Mouse (Mus musculus): ENCODE results near the gene Nrp2.

Nrp2 gene

DNA sequence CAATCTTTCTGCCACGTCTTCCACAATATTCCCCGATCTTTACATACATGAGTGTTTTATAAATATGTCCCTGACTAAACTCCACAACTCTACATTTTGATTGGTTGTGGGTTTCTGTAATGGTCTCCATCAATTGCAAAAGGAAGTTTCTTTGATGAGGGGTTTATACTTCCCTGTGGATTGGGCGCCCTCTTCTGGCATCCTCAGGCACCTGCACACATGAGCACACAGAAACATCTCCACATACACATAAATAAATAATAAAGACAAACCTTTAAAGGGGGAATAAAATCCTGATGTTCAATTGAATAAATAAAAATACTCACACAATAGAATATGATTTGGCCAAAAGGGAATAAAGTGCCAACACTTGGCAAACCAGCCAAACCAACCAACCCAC, 117.1 kb downstream of the Nrp2 start:
- no peak for DNase-seq (ENCODE audit: low read depth, low spot score)

DNA sequence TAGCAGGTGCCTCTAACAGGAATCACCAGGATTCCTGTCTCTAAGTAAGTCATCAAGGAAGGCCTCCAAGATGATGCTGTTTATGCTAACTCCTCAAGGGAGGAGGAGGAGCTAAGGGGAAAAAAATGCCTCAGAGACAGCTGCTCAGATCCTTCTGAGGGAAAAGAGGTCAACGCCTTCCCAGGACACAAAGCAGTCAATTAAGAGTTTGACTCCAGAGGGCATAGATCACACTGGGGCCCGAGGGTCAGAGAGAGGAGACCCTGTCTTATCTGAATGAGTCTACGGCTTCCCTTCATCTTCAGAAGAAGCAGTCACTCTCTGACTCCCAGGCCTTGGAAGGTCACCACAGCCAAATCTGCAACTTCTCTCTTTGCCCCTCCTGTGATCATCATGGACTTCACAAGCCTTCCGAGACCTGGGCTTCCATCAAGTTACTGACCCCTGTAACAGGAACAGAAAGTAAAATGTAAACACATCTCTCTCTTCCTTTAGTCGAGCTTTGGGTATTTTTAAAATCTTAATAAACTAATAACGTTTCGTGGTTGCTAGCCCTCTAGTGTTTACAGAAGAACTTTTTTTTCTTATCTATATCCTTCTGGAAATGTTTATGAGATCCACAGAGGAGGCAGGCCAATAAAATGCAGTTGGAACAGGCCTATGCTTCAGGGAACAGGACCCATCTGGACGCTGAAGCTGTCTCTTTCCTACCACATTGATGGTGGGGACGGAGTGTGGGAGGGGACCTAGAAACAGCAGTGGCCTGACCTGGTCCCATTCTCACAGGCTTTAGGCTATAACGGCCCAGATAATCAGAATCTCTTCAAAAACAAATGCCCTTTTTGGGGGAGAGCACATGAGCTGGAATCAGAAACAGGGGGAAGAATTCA, 118.7 kb downstream of the Nrp2 start:
- DNase-seq (ENCODE audit: low read depth, low spot score): no peak

DNA sequence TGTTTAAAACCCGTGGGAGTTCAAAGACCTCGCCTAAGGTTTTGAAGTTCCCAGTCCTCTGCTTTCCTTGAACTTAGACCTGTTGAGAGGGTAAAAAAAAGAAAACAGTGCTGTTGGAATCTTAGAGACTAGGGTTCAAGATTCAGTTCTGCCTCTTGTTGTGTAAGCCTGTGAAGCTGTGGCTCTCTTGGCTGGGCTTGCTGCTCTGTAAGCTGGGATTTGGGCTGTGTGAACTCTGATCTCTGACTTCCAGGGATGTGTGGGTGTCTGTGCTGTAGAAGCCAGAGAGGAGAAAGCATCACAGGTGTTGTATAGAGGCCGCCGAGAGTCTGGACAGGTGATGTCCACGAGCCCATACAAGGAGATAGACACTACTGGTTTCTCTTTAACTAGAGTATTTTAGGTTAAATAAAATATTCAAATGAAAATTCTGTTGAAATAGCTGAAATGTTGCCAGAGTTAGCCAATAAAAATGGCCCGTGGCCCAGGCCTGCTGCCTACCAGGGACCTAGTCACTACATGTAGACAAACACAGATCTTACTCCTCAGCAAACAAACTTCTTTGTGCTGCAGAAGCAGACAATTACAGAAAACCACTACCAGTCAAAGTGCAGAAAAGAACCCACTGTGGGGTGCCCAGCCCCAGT, 120.6 kb downstream of the Nrp2 start:
- no peak for DNase-seq (ENCODE audit: low read depth, low spot score)

DNA sequence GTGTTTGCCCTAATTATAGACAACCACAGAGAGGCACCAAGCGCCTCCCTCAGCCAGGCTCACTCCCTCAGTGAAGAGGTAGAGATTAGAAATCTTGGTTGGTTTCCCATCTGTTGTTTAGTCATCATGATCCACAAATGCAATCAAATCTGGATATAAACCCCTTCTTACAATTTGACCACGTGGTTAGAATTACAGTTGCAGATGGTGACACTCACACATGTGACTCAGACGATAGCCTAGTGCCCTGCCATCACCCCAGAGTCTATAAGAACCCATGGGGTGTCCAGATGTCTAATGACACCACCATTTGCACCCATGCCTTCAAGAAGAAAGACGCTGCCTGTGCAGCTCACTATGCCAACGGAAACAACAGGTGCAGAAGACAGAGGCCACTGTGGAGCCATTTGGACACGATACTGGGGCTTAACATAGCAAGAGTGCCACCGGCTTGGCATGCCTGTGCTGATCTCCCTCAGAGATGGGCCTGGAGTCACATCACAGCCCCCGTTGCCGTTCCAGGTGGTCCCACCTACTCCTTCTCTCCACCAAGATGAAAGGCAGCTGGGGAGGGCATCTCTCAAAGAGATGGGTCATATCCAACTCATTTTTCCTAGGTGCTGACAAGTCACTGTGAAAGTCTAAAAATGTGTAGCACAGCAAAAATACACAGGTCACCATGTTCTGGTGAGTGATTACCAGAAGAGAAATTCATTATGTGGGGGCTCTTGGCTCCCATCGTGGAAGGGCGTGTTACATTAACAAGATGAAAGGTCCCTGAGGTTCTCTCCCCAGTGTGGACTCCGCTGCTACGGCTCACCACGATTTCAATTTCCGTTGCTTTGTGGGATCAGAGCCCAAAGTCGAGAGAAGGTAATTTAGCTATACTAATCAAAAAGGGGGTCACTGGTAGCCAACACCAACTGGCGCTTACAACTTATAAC, 123.0 kb downstream of the Nrp2 start:
- DNase-seq (ENCODE audit: low read depth, low spot score): no peak

DNA sequence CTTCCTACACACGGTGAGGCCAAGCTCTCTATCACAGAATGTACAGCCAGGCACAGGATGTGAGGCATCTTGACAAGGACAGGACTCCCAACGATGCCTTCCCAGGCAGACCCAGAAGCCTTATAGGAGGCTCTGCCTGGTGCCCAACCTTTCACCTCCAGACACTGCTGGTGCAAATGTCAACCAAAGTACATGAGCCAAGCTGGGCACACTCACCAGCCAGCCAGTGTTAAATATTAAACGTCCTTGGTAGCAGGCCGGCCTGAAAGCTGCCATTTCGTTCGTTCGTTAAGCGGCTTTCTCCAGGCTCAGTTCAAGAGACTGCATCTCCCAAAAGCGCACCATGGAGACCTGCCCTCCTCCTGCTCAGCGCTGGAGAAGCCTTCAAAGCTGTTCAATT, 124.2 kb downstream of the Nrp2 start:
- DNase-seq (ENCODE audit: low read depth, low spot score): no peak

DNA sequence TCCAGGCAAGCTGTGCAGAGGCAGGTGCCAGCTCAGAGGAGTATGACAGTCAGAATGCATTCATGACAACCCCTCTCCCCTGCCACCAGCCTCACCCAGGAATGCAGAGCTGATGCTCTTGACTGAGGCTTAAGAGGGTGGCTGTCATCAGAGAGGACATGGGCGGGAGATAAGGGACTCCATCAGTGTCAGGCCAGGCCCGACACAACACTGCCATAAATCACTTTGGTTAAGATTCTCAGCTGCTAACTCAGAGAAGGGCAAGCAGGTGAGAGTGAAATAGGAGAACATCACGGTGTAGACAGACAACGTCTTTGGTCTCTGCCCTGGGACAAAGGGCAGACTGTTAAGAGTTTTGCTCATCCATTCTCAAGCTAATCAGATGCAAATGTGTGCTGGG, 125.1 kb downstream of the Nrp2 start:
- DNase-seq (ENCODE audit: low read depth, low spot score): no peak

DNA sequence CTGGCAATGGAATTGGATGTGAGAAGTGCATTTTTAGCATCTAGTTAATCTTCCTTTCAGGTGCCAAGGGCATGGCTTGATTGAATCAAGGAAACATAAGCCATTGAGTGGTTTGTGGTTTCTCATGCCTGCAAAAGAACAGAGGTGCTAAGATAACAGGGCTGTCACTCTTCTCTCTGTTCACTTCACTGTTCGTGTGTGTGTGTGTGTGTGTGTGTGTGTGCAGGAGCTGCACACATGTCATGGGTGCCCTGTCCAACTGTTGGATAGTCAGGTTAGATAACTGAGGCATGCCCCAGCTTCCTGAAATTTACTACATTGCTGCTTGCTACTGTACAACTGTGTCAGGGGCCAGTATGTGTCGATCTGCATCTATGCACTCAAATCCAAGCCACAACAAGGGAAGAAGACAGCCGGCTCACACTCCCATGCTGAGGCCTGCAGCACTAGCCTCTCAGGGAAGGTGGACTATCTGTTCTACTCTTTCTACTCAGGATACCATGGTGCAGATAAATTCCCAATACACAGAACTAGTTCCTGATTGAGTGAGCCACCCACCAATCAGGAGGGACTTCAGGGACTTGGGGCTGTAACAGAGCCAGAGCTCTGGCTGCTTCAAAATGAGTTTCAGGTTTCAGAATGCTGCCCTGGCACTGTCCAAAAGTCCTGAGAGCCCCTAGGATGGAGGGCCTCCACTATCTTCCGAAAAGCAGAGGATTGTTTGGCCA, 126.8 kb downstream of the Nrp2 start:
- DNase-seq (ENCODE audit: low read depth, low spot score): no peak

DNA sequence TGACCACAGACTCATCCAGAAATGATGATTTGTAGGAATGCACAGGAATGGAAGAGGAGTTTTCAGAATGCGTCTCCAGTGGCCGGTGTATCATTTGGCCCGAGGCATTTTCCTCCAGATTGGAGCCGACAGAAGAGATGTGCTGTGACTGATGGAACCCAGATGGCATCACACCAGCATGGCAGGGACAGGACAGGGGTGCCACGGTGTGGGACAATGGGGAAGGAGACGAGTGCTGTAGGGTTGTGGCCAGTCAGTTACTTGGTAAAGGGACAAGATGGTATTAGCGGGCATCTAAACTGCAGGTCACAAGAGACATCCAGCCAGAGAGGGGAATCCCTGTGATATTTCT, 127.3 kb downstream of the Nrp2 start:
- no peak for DNase-seq (ENCODE audit: low read depth, low spot score)

DNA sequence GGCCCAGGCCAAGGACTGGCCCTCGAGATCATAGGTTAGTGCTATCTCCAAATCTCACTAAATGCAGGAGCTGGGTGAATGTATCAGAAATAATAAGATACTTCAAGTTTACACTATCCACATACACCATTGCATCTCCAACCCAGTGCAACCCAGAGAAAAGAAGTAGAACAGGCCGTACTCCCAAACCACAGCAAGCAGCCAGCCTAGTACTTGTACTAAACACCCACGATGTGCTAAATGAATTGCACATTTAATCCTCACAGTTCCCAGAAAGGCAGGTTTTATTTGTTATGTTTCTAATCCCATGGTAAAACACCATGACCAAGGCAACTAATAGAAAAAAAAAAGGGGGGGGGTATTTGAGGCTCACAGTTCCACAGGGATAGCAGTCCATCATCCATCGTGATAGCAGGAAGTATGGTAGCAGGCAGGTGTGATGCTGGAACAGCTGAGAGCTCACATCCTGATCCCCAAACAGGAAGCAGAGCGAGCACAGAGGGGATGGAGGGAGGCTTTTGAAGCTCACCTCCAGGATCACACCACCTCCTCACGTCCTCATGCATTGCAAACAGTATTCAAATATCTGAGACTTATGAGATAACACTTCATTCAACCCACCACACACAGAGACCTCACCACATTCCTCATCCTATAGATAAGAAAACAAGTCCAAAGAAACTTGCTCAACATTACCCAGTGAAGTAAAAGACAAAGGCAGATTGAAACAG, 128.8 kb downstream of the Nrp2 start:
- no peak for DNase-seq (ENCODE audit: low read depth, low spot score)

DNA sequence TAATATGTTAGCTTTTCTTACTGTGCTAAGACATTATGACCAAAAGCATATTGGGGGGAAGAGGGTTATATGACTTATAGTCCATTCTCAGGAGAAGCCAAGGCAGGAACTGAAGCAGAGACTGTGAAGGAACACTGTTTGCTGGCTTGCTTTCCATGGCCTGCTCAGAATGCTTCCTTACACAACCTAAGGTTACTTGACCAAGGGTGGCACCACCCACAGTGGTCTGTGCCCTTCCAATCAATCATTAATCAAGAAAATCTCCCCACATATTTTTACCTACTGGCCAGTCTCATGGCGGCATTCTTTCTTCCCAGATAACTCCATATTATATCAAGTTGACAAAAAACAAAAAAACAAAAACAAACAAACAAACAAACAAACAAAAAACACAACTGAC, 130.3 kb downstream of the Nrp2 start:
- DNase-seq (ENCODE audit: low read depth, low spot score): no peak

DNA sequence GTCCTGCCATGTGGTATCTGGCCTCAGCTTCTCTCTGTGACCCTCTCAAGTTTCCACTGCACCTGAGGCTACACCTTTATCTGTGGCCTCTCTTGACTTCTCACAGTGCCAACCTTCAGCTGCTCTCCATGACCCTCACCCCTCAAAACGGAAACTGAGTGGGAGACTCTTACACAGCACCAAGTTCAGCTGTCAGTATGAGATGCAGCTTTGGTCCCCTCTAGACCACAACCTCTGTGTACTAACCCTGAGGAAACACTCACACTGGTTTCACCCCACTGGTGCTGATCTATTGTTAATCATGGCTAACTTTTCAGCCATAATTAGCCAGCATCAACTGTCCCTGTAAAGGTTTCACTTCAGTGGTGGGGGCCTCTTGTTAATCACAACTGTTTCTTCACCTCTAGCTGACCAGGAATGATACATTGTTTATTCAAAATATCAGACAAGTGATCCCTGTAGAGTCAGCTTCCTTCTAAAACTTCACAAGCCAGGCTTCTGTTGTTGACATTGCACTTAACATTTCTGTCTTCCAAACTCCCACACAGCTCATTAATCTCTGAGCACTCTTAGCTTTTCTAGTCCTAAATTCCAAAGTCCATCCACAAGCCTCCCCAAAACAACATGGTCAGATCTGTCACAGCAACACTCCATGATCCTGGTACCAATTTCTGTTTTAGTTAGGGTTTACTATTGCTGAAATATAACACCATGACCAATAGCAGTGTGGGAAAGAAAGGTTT, 131.5 kb downstream of the Nrp2 start:
- no peak for DNase-seq (ENCODE audit: low read depth, low spot score)

DNA sequence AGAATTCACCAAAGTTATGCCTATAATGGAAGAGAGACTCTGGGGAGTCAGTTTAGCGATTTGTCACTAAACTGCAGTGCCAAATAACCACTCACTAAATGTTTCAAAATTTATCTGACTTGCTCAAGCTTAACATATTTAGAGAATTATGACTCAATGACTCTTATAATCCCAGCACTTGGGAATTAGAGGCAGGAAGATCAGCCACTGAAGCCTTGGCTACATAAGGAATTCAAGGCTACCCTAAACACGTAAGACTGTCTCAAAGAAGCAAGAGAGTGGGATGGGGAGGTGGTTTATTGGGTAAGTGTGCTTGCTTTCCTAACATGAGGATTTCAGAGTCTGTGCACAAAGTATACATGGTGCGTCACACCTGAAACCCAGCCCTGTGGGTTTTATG, 135.0 kb downstream of the Nrp2 start:
- no peak for DNase-seq (ENCODE audit: low read depth, low spot score)

DNA sequence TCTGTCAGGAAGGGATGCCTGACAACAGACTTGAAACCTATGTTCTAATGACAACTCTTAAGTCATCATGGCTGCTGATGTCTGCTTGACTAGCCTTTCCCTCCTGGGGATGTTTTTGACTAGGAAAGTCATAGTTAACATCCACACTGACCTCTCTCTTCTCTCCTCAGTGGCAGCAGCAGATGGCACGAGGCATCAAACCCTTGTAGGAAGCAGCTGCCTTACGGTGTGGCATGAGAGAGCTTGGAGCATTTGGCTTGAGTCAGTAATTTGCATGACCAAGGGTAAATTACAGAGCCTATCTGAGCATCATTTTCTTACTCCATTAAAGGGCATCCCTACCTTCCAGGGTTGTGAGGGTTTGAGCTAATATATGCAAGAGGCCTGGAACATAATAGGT, 135.5 kb downstream of the Nrp2 start:
- DNase-seq (ENCODE audit: low read depth, low spot score): no peak

DNA sequence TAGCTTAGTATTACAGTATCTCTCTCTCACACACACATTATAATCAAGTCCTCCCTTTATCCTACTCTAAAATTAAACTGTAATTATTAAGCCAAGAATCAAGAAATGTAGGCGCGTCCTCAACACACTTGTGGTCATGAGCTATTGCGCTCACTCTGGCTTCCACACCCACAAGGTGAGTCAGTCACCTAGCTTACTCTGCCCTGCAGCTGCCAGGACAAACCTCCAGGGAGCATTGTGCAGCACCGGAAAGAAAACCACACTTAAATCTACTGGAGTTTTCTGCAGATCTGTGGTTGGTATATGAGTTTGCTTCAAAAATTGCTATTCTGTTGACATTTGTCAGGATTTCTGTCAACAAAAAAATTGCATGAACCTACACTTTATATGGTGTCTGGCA, 140.1 kb downstream of the Nrp2 start:
- DNase-seq (ENCODE audit: low read depth, low spot score): no peak

DNA sequence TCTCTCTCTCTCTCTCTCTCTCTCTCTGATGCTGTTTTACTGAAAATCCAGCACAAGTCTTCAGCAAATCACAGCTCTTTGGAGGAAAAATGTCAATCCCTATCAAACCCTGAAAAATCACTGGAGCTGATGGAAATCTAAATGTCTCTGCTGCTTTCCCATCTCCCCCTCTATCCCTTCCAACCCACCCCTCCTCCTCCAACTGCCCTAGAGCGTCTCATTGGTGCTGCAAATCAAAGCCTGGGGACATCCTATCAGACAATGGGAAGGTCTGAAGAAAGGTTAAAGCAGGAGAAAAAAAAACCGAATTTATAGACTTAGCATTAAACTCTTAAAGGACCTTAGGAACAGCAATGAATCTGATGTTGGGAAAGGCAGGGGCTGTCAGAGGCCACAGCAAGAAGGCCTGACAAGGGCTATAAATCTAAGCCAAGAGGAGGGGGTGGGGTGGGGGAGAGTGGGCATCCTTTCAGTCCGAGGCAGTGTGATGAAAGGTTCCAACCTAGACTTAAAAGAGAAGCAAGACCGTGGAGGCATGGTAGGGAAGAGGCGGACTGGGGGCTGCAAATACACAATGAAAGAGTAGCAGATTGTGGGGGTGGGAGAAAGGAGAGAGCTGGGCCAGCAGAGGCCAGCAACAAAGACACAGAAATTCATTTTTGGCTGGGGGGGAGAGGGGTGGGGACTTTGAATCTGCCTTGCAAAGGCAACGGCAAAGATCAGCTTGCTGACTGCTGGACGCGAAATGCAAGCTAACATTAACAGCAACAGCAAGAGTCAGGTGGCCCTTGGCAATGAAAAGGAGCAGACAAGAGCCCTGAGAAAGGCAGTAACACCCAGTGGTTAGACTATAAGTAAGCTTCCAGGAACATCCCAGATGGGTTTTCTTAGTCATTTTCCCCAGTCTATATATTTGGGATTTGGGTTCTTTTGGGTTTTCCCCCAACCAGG, 148.2 kb downstream of the Nrp2 start:
- no peak for DNase-seq (ENCODE audit: low read depth, low spot score)

DNA sequence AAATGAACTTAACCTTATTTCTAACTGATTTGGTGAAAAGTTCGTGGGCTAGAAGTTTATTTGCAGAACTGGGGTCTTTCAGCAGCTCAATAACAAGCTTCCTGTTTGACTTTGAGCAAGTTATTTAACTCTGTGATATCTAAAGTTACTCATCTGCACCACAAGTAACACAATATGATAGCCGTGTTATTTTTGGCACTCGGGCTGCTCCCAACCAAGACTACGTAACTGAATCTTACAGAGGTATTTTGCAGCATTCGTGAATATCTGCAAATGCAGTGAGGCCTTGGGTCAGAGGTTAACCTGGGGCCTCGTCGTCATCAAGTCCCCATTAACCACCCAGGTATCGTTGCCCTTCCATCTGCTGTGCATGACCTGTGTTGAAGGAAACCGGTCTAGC, 150.3 kb downstream of the Nrp2 start:
- no peak for DNase-seq (ENCODE audit: low read depth, low spot score)

DNA sequence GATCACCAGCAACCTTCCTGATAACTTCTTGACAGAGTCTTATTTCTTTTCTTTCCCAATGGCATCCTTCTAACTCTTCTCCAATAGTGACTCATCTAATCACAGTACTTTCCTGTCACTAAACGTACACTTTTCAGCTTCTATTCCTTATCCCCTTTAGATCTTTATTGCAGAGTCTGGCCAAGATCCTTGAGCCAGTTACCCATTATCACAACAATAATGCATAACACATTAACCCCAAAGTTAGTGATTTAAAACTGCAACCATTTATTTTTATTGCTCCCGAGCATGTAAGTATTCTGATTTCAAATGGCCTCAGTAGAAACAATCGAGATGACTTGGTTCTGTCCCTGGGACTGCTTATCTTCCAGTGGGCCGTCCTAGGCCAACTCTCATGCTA, 150.9 kb downstream of the Nrp2 start:
- DNase-seq (ENCODE audit: low read depth, low spot score): no peak

DNA sequence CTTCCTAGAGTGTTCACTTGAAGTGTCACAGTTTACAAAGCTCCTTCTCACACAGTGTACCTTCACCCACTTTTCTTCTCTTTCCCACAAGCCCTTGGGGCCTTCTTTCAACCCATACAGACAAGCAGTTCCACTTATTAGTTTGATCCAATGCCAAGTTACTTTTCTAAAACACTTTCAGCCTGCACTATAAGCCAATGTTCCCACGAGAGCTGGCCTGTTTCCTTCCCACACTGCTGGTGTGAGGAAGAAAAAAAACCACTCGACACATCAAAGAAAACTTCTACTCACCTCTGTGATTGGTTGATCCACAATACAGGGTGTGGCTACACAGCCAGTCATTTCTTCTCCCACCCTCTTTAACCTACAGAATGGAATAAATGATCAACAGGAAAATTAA, 156.0 kb downstream of the Nrp2 start:
- no peak for DNase-seq (ENCODE audit: low read depth, low spot score)

Measured in c-Kit-negative CD71-positive TER-119-positive erythroid progenitor cells, embryonic 14.5 days (primary cell).